Mouse (Mus musculus) liver, postnatal 0 days (tissue): ENCODE results near the gene Mrps25. TPM values are rescaled to one million over a fixed set of nuclear protein-coding genes. Genes with fewer than 3 reads are reported as not detected.
A peak's percentile ranks its signal among the peaks of the same experiment; 100 is the strongest.

Experiments
- ATAC-seq: fragments of 200-750 bp; cut with Nextera tagmentation; 2 replicates; pipeline ENCODE4 v1.8.0; 2017; ENCODE audit warnings: mild to moderate bottlenecking, moderate library complexity
- DNase-seq: peaks from one replicate; pipeline ENCODE4 v3.0.0-alpha.2; 2016
- H3K27ac ChIP-seq: fragments of 300-500 bp; sonication (generic); 2 replicates; pipeline ENCODE4 v1.5.1; 2014; ENCODE audit warnings: antibody characterized with exemption, moderate library complexity, mild to moderate bottlenecking, low read depth
- H3K27me3 ChIP-seq: fragments of 300-500 bp; sonication (generic); 2 replicates; pipeline ENCODE4 v1.6.1; 2014; ENCODE audit warnings: low read length, control low read depth, mixed read lengths; ENCODE audit not compliant: insufficient read depth
- H3K36me3 ChIP-seq: fragments of 300-500 bp; sonication (generic); replicated peaks from 2 replicates; pipeline ENCODE4 v1.6.1; 2014; ENCODE audit warnings: mild to moderate bottlenecking, control low read depth, low read length, moderate library complexity, mixed read lengths; ENCODE audit not compliant: insufficient read depth
- H3K4me1 ChIP-seq: fragments of 300-500 bp; sonication (generic); 2 replicates; pipeline ENCODE4 v1.6.1; 2014; ENCODE audit warnings: antibody characterized with exemption, mild to moderate bottlenecking, control low read depth; ENCODE audit not compliant: insufficient read depth
- H3K4me2 ChIP-seq: fragments of 300-500 bp; sonication (generic); 2 replicates; pipeline ENCODE4 v1.6.1; 2014; ENCODE audit warnings: low read depth, mild to moderate bottlenecking, low read length, moderate library complexity, mixed read lengths
- H3K4me3 ChIP-seq: fragments of 300-500 bp; sonication (generic); 2 replicates; pipeline ENCODE4 v1.5.1; 2014; ENCODE audit warnings: low read depth, low read length
- H3K9ac ChIP-seq: fragments of 300-500 bp; sonication (generic); replicated peaks from 2 replicates; pipeline ENCODE4 v1.6.1; 2014; ENCODE audit warnings: mild to moderate bottlenecking, moderate library complexity
- H3K9me3 ChIP-seq: fragments of 300-500 bp; sonication (generic); 2 replicates; pipeline ENCODE4 v1.6.1; 2016; ENCODE audit warnings: mild to moderate bottlenecking, control low read depth, low read length, mixed read lengths
- CTCF ChIP-seq: sonication (generic); IDR thresholded peaks from 2 replicates; pipeline ENCODE4 v1.5.1; 2016; ENCODE audit warnings: antibody characterized with exemption, low read depth
- EP300 ChIP-seq: IDR thresholded peaks from 2 replicates; pipeline ENCODE4 v1.6.1; 2016; ENCODE audit warnings: antibody characterized with exemption, low read depth, mild to moderate bottlenecking
- WGBS: fragments of 180-500 bp; shearing (Covaris S2); extraction: QIAGEN DNeasy Blood & Tissue Kit; methylation state at CpG from one replicate; pipeline ENCODE4 v1.1.7; 2014; ENCODE audit not compliant: insufficient replicate concordance; 5-methylcytosine and 5-hydroxymethylcytosine counted together
- polyA plus RNA-seq: library from polyadenylated mRNA; unstranded; fragments of >200 nt; fragmentation: Nextera tagmentation; extraction: Ambion mirVana; gene quantifications from 2 replicates; pipeline ENCODE4 v1.2.1, GENCODE M21; 2015

The Mrps25 gene
- polyA plus RNA-seq: 20.7 and 23.8 TPM in 2 replicates

- TF ChIP-seq CTCF (no peak), EP300 (no peak)
- Histone ChIP-seq H3K9me3 (no peaks in the 10 kb centered on the region), H3K27me3 (no peaks in the 10 kb centered on the region), H3K4me2 (peak within 1 kb of the TSS; percentile 86), H3K27ac (0 out of 2 replicates have a peak within 1 kb of the TSS, but pooled peaks have one; percentile 23), H3K4me3 (peak within 1 kb of the TSS; percentile 76), H3K4me1 (peaks cover 8% of the 10 kb centered on the region), H3K9ac (peak within 1 kb of the TSS; percentile 81), H3K36me3 (peaks cover 14% of the 10 kb centered on the region)
- WGBS: under 1% methylated on average over 42 of the region's 42 CpGs
- DNase-seq: peak; percentile 78
- ATAC-seq: peak; percentile 88
Observed at GRCm38 (mm10) chr6:92183621-92184131, at the start of gene Mrps25. Gene Mrps25, minus strand, starts transcription at chr6:92184033.

- DNase-seq (no peak), ATAC-seq (no peak)
- Histone ChIP-seq H3K4me1 (no peaks in the 10 kb centered on the region), H3K27me3 (no peaks in the 10 kb centered on the region), H3K27ac (no peak overlapping the region), H3K9ac (no peak overlapping the region), H3K9me3 (no peaks in the 10 kb centered on the region), H3K4me3 (no peak overlapping the region), H3K4me2 (no peak overlapping the region), H3K36me3 (no peaks in the 10 kb centered on the region)
- TF ChIP-seq EP300 (no peak), CTCF (no peak)
- WGBS: 58% methylated on average over 4 of the region's 4 CpGs
Observed at GRCm38 (mm10) chr6:92231762-92232161, 47.9 kb upstream of the Mrps25 start.

- no peak for ATAC-seq
- H3K36me3 ChIP-seq: no peaks in the 10 kb centered on the region
- 50% methylated on average over 1 of the region's 1 CpGs for WGBS
- DNase-seq: no peak
- no peaks in the 10 kb centered on the region for H3K27me3 ChIP-seq
- no peaks in the 10 kb centered on the region for H3K4me1 ChIP-seq
- no peak overlapping the region for H3K9ac ChIP-seq
- H3K27ac ChIP-seq: no peak overlapping the region
- TF ChIP-seq CTCF (no peak), EP300 (no peak)
- H3K4me3 ChIP-seq: no peak overlapping the region
- H3K4me2 ChIP-seq: no peak overlapping the region
- H3K9me3 ChIP-seq: no peaks in the 10 kb centered on the region
Observed at GRCm38 (mm10) chr6:92231356-92231755, 47.5 kb upstream of the Mrps25 start.

- DNase-seq (no peak), ATAC-seq (no peak)
Observed at GRCm38 (mm10) chr6:92229586-92229985, 45.8 kb upstream of the Mrps25 start.

GRCm38 (mm10) chr6:92229103-92229502 is 45.3 kb upstream of the Mrps25 start:
- no peaks in the 10 kb centered on the region for H3K4me1 ChIP-seq
- TF ChIP-seq CTCF: no peak
- TF ChIP-seq EP300: no peak
- no peak overlapping the region for H3K9ac ChIP-seq
- H3K9me3 ChIP-seq: no peaks in the 10 kb centered on the region
- no peak for DNase-seq
- H3K36me3 ChIP-seq: no peaks in the 10 kb centered on the region
- no peak overlapping the region for H3K4me3 ChIP-seq
- no peaks in the 10 kb centered on the region for H3K27me3 ChIP-seq
- ATAC-seq: no peak
- no peak overlapping the region for H3K27ac ChIP-seq
- no peak overlapping the region for H3K4me2 ChIP-seq

More at GRCm38 (mm10) chr6:92229586-92229985, 45.8 kb upstream of the Mrps25 start:
- Histone ChIP-seq H3K36me3 (no peaks in the 10 kb centered on the region), H3K4me1 (no peaks in the 10 kb centered on the region), H3K27me3 (no peaks in the 10 kb centered on the region), H3K9ac (no peak overlapping the region), H3K9me3 (no peaks in the 10 kb centered on the region), H3K27ac (no peak overlapping the region), H3K4me2 (no peak overlapping the region), H3K4me3 (no peak overlapping the region)
- 78% methylated on average over 2 of the region's 2 CpGs for WGBS
- TF ChIP-seq CTCF: no peak
- no peak for TF ChIP-seq EP300

GRCm38 (mm10) chr6:92224981-92225380 is 41.1 kb upstream of the Mrps25 start:
- Histone ChIP-seq H3K4me3 (no peak overlapping the region), H3K27me3 (no peaks in the 10 kb centered on the region), H3K9me3 (no peaks in the 10 kb centered on the region), H3K4me1 (peaks cover 4% of the 10 kb centered on the region), H3K9ac (no peak overlapping the region), H3K27ac (no peak overlapping the region), H3K36me3 (no peaks in the 10 kb centered on the region), H3K4me2 (no peak overlapping the region)
- no peak for DNase-seq
- no peak for TF ChIP-seq CTCF
- TF ChIP-seq EP300: no peak
- no peak for ATAC-seq
- 77% methylated on average over 1 of the region's 1 CpGs for WGBS
